Mouse (Mus musculus): Measurements from ENCODE around the gene Tmem156.
"Not testable (repeated sequence)": the region's sequence is repeated elsewhere in the genome, so short reads cannot be mapped to it uniquely, and the experiment has no call there.

The Tmem156 gene
- long read RNA-seq, experiment 1 = 0 reads
- long read RNA-seq, experiment 2 = 0 reads

- intact Hi-C loops (cut with DNase I) = no loop called here
These were observed at the start of gene Tmem156 for GRCm38 (mm10) chr5:65091921-65092320. Tmem156 (minus strand) TSS chr5:65092132.

- intact Hi-C loops (cut with DNase I) = no loop called here
These were observed 49.3 kb upstream of the Tmem156 start for GRCm38 (mm10) chr5:65141242-65141641.

GRCm38 (mm10) chr5:65137073-65137472 is 45.1 kb upstream of the Tmem156 start:
- intact Hi-C loops (cut with DNase I) = no loop called here

GRCm38 (mm10) chr5:65136159-65136558 is 44.2 kb upstream of the Tmem156 start:
- intact Hi-C loops (cut with DNase I) = no loop called here

- intact Hi-C loops (cut with DNase I) = no loop called here
These were observed 39.4 kb upstream of the Tmem156 start for GRCm38 (mm10) chr5:65131211-65131879.

- intact Hi-C loops (cut with DNase I) = no loop called here
These were observed 38.7 kb upstream of the Tmem156 start for GRCm38 (mm10) chr5:65130528-65131210.

DNA sequence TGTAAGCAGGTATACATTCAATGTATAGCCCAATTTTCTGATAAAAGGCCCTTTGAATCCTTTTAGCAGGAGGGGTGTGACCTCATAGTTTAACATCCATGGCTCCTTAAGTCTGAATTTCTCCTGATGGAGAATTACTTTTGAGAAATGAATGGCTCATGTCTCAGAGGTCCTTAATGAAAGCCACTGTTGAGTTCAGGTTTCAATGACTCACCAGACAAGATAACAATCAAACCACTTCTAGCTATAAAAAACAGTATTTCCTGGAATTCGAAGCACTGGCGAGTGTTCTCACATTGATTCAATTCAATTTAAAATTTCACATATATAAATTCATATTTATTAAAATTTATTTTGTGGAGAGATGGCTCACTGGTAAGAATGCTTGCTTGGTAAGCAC is 36.5 kb upstream of the Tmem156 start:
- intact Hi-C loops (cut with DNase I) = no loop called here

- intact Hi-C loops (cut with DNase I) = no loop called here
These were observed 34.2 kb upstream of the Tmem156 start for GRCm38 (mm10) chr5:65126137-65126536.

GRCm38 (mm10) chr5:65122616-65123015 is 30.7 kb upstream of the Tmem156 start:
- intact Hi-C loops (cut with DNase I) = no loop called here

DNA sequence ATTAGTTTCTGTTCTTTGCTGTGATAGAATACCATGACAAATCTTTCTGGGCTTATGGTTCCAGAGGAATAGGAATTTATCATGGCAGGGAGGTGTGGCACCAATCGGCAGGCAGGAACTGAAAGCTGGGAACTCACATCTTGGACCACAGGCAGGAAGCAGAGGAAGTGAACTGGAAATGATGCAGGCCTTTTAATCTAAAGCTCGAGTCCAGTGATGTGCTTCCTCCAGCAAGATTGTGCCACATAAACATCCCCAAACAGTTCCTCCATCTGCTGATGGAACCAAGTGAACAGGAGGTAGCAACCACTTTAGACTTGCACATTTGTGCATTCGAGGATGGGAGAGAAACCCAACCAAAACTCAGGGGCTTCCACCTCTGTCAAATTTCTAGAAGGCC is 28.0 kb upstream of the Tmem156 start:
- intact Hi-C loops (cut with DNase I) = no loop called here

- intact Hi-C loops (cut with DNase I) = no loop called here
These were observed 27.6 kb upstream of the Tmem156 start for GRCm38 (mm10) chr5:65119495-65119894.

- intact Hi-C loops (cut with DNase I) = no loop called here
These were observed 24.9 kb upstream of the Tmem156 start for GRCm38 (mm10) chr5:65116789-65117188.

GRCm38 (mm10) chr5:65113323-65113722 is 21.4 kb upstream of the Tmem156 start:
- intact Hi-C loops (cut with DNase I) = no loop called here

DNA sequence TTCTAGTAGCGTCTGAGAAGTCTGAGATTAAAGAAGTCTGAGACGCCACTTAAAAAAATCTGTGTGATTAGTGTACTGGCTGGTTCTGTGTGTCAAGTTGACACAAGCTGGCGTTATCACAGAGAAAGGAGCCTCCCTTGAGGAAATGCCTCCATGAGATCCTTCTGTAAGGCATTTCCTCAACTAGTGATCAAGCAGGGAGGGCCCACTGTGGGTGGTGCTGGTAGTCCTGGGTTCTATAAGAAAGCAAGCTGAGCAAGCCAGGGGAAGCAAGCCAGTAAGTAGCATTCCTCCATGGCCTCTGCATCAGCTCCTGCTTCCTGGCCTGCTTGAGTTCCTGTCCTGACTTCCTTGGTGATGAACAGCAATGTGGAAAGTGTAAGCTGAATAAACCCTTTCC is 20.3 kb upstream of the Tmem156 start:
- intact Hi-C loops (cut with DNase I) = not testable (repeated sequence)

DNA sequence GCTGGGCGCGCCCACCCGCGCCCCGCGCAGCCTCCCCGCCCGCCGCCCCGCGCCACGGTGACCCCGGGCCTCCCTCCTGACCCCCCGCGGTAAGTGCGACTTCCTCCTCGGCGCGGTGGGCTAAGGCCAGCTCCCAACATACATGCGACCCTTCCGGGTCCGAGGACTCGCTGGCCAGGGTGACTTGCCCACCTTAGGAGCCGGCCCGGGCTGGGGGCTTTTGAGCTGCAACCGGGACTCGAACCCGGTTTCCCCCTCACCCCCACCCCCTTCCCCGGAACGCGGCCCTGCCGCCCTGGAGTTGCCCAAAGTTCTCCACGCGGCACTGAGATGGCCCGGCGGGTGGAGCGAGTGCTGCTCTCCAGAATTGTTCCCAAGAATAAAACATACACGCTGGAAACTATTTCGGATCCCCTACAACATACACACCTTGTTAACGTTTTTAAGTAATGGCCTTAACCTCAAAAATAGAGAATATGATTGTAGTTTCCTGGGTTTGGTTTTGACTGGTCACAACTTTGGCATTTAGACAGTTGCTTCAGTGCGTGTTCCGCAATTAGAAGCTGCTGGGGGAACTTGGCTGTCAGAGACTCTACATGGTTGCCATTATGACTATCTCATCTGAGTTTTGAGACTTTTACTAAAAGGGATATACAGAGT is 16.0 kb upstream of the Tmem156 start:
- intact Hi-C loops (cut with DNase I) = no loop called here

- intact Hi-C loops (cut with DNase I) = no loop called here
These were observed 15.2 kb upstream of the Tmem156 start, which contains the start of gene Klhl5 for GRCm38 (mm10) chr5:65106876-65107772. Klhl5 (plus strand) TSS chr5:65107539.

DNA sequence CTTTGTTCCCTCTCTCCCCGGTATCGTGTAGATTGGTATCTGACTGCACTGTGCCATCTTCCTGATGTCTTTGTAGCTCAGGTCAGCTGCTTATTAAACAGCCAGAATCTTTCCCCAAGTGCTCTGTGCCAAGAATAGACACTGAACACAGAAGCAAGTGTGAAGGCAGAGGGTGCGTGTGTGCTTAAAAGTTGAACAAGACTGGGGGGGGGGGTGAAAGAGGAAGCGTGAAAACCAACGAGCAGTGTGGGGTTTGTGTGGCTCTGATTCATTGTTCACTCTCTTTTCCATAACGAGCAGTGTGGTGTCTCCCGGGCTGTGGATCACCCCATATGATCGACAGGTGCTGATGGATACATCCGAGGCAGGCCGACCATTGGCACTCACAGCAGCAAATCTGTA is 10.7 kb upstream of the Tmem156 start:
- intact Hi-C loops (cut with DNase I) = no loop called here

DNA sequence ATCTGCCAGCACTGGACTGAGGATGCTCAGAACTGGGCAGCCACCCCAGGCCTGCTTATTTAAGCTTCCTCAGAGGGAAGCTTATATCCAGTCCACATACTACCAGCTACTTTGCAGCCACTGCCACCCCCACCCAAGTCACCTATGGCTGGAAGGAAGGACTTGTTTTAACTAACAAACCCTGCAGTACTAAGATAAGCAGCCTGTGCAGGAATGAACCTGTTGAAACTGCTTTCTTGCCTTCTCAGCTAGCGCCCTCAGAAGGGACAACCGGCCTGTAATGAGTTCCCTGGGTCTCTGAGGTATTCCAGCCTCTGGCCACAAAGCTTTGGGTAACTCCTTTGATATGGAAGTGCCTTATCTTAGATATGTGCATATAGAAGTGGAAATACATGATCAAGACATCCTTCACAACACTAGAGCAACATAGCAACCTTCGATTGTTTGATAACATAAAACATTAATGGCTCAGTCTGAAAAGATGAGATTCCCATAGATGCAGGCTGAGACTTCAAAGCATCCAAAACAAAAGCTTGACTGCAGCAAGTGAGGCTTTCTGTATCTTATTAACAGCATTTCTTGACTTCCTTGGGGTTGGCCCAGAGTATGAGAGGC is 10.2 kb upstream of the Tmem156 start:
- intact Hi-C loops (cut with DNase I) = no loop called here

GRCm38 (mm10) chr5:65101621-65102020 is 9.7 kb upstream of the Tmem156 start:
- intact Hi-C loops (cut with DNase I) = no loop called here

DNA sequence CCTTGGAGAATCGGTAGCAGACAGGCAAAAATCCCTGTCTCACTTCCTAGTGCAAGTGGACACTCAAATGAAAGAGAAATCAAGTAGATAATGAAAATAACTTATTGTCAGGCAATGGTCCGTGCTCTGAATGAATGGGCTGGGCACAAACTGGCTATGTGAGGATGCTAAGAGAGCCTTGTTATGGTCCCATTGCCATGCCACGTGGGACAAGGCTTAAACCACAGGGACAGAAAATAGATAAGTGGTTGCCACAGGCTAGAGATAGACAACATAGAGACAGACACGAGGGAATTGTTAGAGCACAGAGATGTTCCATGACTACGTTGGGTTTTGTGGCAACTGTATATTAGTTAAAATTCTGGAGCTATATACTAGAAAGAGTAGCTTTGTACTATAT is 9.3 kb upstream of the Tmem156 start:
- intact Hi-C loops (cut with DNase I) = no loop called here

GRCm38 (mm10) chr5:65100002-65100401 is 8.1 kb upstream of the Tmem156 start:
- intact Hi-C loops (cut with DNase I) = no loop called here

Measured in adrenal gland (tissue).